Mouse (Mus musculus) thymus, adult 2 months (tissue): ENCODE measurements around the gene Lrfn4.

Experiments
- CTCF ChIP-seq: fragments of 200-500 bp; IDR thresholded peaks from 2 replicates; pipeline ENCODE4 v1.5.1; 2012; ENCODE audit warnings: mild to moderate bottlenecking, control low read depth, low read length, moderate library complexity, borderline replicate concordance; ENCODE audit not compliant: control insufficient read depth, poor library complexity, insufficient read depth; ENCODE audit errors: extremely low read depth
- POLR2A ChIP-seq: fragments of 200-500 bp; IDR thresholded peaks from 2 replicates; pipeline ENCODE4 v1.6.1; 2012; ENCODE audit warnings: mild to moderate bottlenecking, low read length, control low read depth, moderate library complexity; ENCODE audit not compliant: control insufficient read depth, poor library complexity, insufficient read depth; ENCODE audit errors: extremely low read depth

DNA sequence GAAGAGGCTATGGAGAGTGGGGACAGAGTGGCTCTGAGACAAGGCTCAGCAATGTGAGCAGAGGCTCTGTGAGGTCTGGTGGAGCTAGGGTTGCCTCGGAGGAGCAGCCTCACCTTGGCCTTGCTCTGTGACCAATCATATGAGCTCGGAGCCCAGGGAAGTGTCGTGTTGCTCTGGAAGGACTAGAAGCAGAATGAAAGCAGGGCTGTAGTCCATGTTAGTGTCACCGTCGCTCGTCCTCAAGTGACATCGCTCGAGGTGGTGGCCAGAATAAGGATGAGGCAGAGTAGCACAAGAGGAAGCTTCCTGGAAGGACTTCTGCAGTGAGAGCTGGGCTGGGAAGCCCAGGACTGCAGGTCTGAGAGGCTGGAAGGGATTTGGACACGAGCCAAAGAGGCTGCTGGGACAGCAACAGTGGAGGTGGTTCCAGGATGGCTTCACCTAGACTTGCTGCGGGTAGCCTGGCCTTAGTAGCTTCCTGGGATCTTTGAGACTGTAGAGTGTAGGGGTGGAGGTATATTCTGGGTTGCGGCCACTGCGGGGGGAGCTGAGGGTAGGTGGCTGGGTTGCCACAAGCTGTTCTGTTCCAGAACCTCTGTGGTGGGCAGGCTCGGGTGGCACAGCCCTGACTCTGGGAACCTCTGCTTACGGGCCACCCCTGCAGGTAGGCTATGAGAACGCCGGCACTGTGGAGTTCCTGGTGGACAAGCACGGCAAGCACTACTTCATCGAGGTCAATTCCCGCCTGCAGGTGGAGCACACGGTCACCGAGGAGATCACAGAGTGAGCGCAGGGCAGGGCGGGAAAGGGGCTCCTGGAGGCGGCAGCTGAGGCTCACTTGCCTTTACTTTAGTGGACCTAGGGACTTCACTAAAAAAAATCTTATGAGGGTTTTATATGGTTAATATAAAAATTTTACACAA is 11.4 kb downstream of the Lrfn4 start:
- TF ChIP-seq CTCF = peak; percentile 38; the same call in 1 of the 2 replicates
- TF ChIP-seq POLR2A = no peak
